Mouse (Mus musculus) MEL (cell line): Measurements from ENCODE around the gene Parp8. TPM values are rescaled to one million over a fixed set of nuclear protein-coding genes. Genes with fewer than 3 reads are reported as not detected.

Experiments
- DNase-seq: peaks from one replicate; pipeline ENCODE4 v3.0.0; 2011; ENCODE audit warnings: low read depth, low spot score
- H3K27ac ChIP-seq: 2 replicates; pipeline ENCODE4 v1.5.1; 2012; ENCODE audit warnings: low read depth, mild to moderate bottlenecking, control low read depth, low read length, moderate library complexity; ENCODE audit not compliant: control insufficient read depth
- H3K27me3 ChIP-seq, 2 experiments: fragments of 150-350 bp in 1 of 2; sonication (generic) in 1 of 2; 2 replicates each; pipeline ENCODE4 v1.6.1; 2012; ENCODE audit warnings: low read length in 2 of 2, mild to moderate bottlenecking in 2 of 2, improper control_type of control experiment in 1 of 2, moderate library complexity in 1 of 2; ENCODE audit not compliant: insufficient read depth in 2 of 2, control insufficient read depth in 1 of 2
- H3K36me3 ChIP-seq, 2 experiments: 2 replicates each; pipeline ENCODE4 v1.6.1; 2012 to 2014; ENCODE audit warnings: low read length in 2 of 2, improper control_type of control experiment in 1 of 2, inconsistent platforms in 1 of 2, mild to moderate bottlenecking in 1 of 2; ENCODE audit not compliant: insufficient read depth in 2 of 2, control insufficient read depth in 1 of 2
- H3K4me1 ChIP-seq, 2 experiments: fragments of 150-350 bp in 1 of 2; sonication (generic) in 1 of 2; 2 replicates each; pipeline ENCODE4 v1.6.1; 2012; ENCODE audit warnings: low read length in 2 of 2, improper control_type of control experiment in 1 of 2, mild to moderate bottlenecking in 1 of 2; ENCODE audit not compliant: insufficient read depth in 2 of 2, control insufficient read depth in 1 of 2
- H3K4me3 ChIP-seq, 2 experiments: fragments of 150-350 bp in 1 of 2; sonication (generic) in 1 of 2; 2 replicates each; pipeline ENCODE4 v1.5.1; 2012; ENCODE audit warnings: low read depth in 2 of 2, low read length in 2 of 2, mild to moderate bottlenecking in 2 of 2, moderate library complexity in 2 of 2, control low read depth in 1 of 2, improper control_type of control experiment in 1 of 2; ENCODE audit not compliant: control insufficient read depth in 1 of 2, insufficient read depth in 1 of 2
- H3K79me2 ChIP-seq: 2 replicates; pipeline ENCODE4 v1.6.1; 2012; ENCODE audit warnings: mild to moderate bottlenecking, low read length, moderate library complexity; ENCODE audit not compliant: control insufficient read depth, poor library complexity, insufficient read depth
- H3K9ac ChIP-seq: 2 replicates; pipeline ENCODE4 v1.6.1; 2012; ENCODE audit warnings: low read depth, mild to moderate bottlenecking, control low read depth, low read length, moderate library complexity; ENCODE audit not compliant: control insufficient read depth, poor library complexity, severe bottlenecking
- H3K9me3 ChIP-seq: fragments of 150-350 bp; sonication (generic); replicated peaks from 2 replicates; pipeline ENCODE4 v1.6.1; 2012; ENCODE audit warnings: mild to moderate bottlenecking, low read length, improper control_type of control experiment, moderate library complexity; ENCODE audit not compliant: insufficient read depth
- BHLHE40 ChIP-seq: IDR thresholded peaks from 2 replicates; pipeline ENCODE4 v1.6.1; 2012; ENCODE audit warnings: low read depth, mild to moderate bottlenecking, inconsistent platforms, low read length, improper control_type of control experiment, borderline replicate concordance
- E2F4 ChIP-seq: IDR thresholded peaks from 2 replicates; pipeline ENCODE4 v1.6.1; 2011; ENCODE audit warnings: low read depth, low read length, improper control_type of control experiment, borderline replicate concordance
- EP300 ChIP-seq, 2 experiments: IDR thresholded peaks; 2 replicates each; pipeline ENCODE4 v1.6.1; 2011; ENCODE audit warnings: improper control_type of control experiment in 2 of 2, low read length in 2 of 2, low read depth in 1 of 2, mild to moderate bottlenecking in 1 of 2
- ETS1 ChIP-seq: IDR thresholded peaks from 2 replicates; pipeline ENCODE4 v1.6.1; 2012; ENCODE audit warnings: low read depth, mild to moderate bottlenecking, inconsistent platforms, low read length, improper control_type of control experiment, moderate library complexity
- GABPA ChIP-seq: IDR thresholded peaks from 2 replicates; pipeline ENCODE4 v1.6.1; 2012; ENCODE audit warnings: low read depth, mild to moderate bottlenecking, inconsistent platforms, low read length, improper control_type of control experiment, moderate library complexity
- HCFC1 ChIP-seq: IDR thresholded peaks from 2 replicates; pipeline ENCODE4 v1.6.1; 2012; ENCODE audit warnings: low read depth, mild to moderate bottlenecking, inconsistent platforms, low read length, improper control_type of control experiment, moderate library complexity
- JUND ChIP-seq: IDR thresholded peaks from 2 replicates; pipeline ENCODE4 v1.6.1; 2011; ENCODE audit warnings: low read depth, mild to moderate bottlenecking, improper control_type of control experiment, low read length
- KAT2A ChIP-seq: conservative IDR thresholded peaks from 2 replicates; pipeline ENCODE4 v1.6.1; 2012; ENCODE audit warnings: low read depth, low read length, improper control_type of control experiment, inconsistent platforms
- MAFK ChIP-seq: IDR thresholded peaks from 2 replicates; pipeline ENCODE4 v1.6.1; 2011; ENCODE audit warnings: low read depth, mild to moderate bottlenecking, low read length, improper control_type of control experiment, borderline replicate concordance
- MAZ ChIP-seq: IDR thresholded peaks from 2 replicates; pipeline ENCODE4 v1.6.1; 2012; ENCODE audit warnings: low read depth, mild to moderate bottlenecking, inconsistent platforms, low read length, improper control_type of control experiment
- MYB ChIP-seq: IDR thresholded peaks from 2 replicates; pipeline ENCODE4 v1.6.1; 2011; ENCODE audit warnings: mild to moderate bottlenecking, low read depth, low read length, improper control_type of control experiment
- MYC ChIP-seq: IDR thresholded peaks from 2 replicates; pipeline ENCODE4 v1.6.1; 2011; ENCODE audit warnings: low read depth, mild to moderate bottlenecking, low read length, improper control_type of control experiment, moderate library complexity
- NRF1 ChIP-seq: IDR thresholded peaks from 2 replicates; pipeline ENCODE4 v1.6.1; 2014; ENCODE audit warnings: low read depth, mild to moderate bottlenecking, inconsistent platforms, low read length, improper control_type of control experiment, moderate library complexity; ENCODE audit not compliant: poor library complexity, insufficient read depth, severe bottlenecking
- POLR2AphosphoS2 ChIP-seq: IDR thresholded peaks from 2 replicates; pipeline ENCODE4 v1.6.1; 2011; ENCODE audit warnings: low read length, improper control_type of control experiment
- TAL1 ChIP-seq: IDR thresholded peaks from 2 replicates; pipeline ENCODE4 v1.6.1; 2012; ENCODE audit warnings: mild to moderate bottlenecking, inconsistent platforms, low read length, moderate library complexity, mixed read lengths
- TBP ChIP-seq: IDR thresholded peaks from 2 replicates; pipeline ENCODE4 v1.8.0; 2011; ENCODE audit warnings: low read depth, low read length, improper control_type of control experiment
- UBTF ChIP-seq: IDR thresholded peaks from 2 replicates; pipeline ENCODE4 v1.6.1; 2012; ENCODE audit warnings: low read depth, mild to moderate bottlenecking, inconsistent platforms, low read length, improper control_type of control experiment, moderate library complexity, borderline replicate concordance; ENCODE audit not compliant: insufficient read depth
- ZC3H11A ChIP-seq: IDR thresholded peaks from 2 replicates; pipeline ENCODE4 v1.6.1; 2012; ENCODE audit warnings: low read depth, mild to moderate bottlenecking, inconsistent platforms, low read length, improper control_type of control experiment
- ZNF384 ChIP-seq: IDR thresholded peaks from 2 replicates; pipeline ENCODE4 v1.6.1; 2012; ENCODE audit warnings: low read depth, mild to moderate bottlenecking, inconsistent platforms, low read length, improper control_type of control experiment
- polyA plus RNA-seq, 2 experiments: library from polyadenylated mRNA; stranded (reverse) in 1 of 2; unstranded in 1 of 2; fragments of >175 nt in 1 of 2; fragments of >200 nt in 1 of 2; gene quantifications; 2 replicates each; pipeline versions ENCODE4 v1.2.1 to v1.2.4; 2012; ENCODE audit warnings: low replicate concordance in 2 of 2, low read depth in 1 of 2; ENCODE audit not compliant: insufficient read length in 2 of 2, insufficient read depth in 1 of 2, missing spikeins in 1 of 2
- total RNA-seq: library from RNA; depleted of rRNA; stranded (reverse); fragments of 300-350 nt; gene quantifications from 2 replicates; pipeline ENCODE4 v1.2.3, GENCODE M21; 2012

Gene Parp8
- total and polyA plus RNA-seq, 3 experiments = not detected

DNA sequence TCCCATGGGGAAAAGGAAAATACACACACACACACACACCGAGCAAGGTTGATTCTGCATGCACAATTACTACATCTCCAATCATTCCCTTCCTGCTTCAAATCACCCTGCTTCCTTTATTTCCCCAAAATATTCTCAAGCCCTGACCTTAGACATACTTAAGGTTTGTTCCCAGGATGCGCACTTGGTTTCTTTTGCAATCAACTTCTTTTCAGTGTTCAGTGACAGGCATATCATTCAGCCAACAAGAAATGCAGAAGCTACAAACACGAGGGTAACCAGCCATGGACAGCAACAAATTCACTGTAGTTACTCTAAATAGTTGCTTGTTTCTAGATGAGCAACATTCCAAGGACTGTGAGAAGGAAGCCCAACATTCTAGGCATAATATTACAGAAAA lies 38.1 kb downstream of the Parp8 start:
- no peak for TF ChIP-seq TAL1
- no peak for TF ChIP-seq UBTF
- no peak for TF ChIP-seq TBP
- no peak for TF ChIP-seq EP300 (IDR thresholded peaks at IDR 0.05; ENCODE audit: low read depth in 1 of 2, low read length in 2 of 2)
- TF ChIP-seq MAZ = no peak
- TF ChIP-seq MYC = no peak
- TF ChIP-seq MYB = no peak
- TF ChIP-seq ETS1 = no peak
- TF ChIP-seq HCFC1 = no peak
- no peak for TF ChIP-seq NRF1
- no peak for TF ChIP-seq KAT2A
- no peak for TF ChIP-seq GABPA
- no peak for TF ChIP-seq POLR2AphosphoS2
- no peak for TF ChIP-seq E2F4
- no peak for TF ChIP-seq MAFK
- no peak for TF ChIP-seq ZNF384
- no peak for TF ChIP-seq JUND
- TF ChIP-seq ZC3H11A = no peak

DNA sequence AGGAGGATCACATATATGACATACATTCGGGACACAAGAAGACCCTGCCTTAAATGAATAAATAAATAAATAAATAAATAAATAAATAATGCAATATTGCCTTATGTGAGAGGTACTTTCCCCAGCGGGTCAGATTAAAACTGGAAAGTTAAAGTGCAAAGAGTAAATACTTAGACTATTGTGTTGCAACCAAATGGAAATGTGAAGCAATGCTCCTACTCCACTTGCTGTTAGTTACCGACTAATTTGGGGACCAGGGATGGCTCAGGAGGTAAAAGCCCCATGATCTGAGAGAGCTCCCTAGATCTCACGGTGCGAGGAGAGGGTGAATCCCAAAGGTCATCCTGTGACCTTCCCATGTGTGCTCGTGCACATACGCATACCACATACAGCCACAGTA lies 38.7 kb downstream of the Parp8 start:
- Histone ChIP-seq H3K27ac (no peak overlapping the region), H3K27me3 (no peaks in the 10 kb centered on the region), H3K79me2 (no peaks in the 10 kb centered on the region), H3K9me3 (no peaks in the 10 kb centered on the region), H3K4me3 (no peak overlapping the region), H3K9ac (no peak overlapping the region), H3K36me3 (no peaks in the 10 kb centered on the region), H3K4me1 (no peaks in the 10 kb centered on the region)
- DNase-seq = no peak
- TF ChIP-seq BHLHE40 = no peak
- TF ChIP-seq, all 39 proteins: peak for 0

More for the DNA sequence above, 38.1 kb downstream of the Parp8 start:
- Histone ChIP-seq H3K4me1 (no peaks in the 10 kb centered on the region), H3K36me3 (no peaks in the 10 kb centered on the region), H3K9ac (no peak overlapping the region), H3K9me3 (no peaks in the 10 kb centered on the region), H3K27ac (no peak overlapping the region), H3K79me2 (no peaks in the 10 kb centered on the region), H3K27me3 (no peaks in the 10 kb centered on the region), H3K4me3 (no peak overlapping the region)
- no peak for DNase-seq
